Mouse (Mus musculus): Measurements from ENCODE around the gene Tob1. TPM values are rescaled to one million over a fixed set of nuclear protein-coding genes. Genes with fewer than 3 reads are reported as not detected.

Tob1 gene
- polyA plus RNA-seq, 1 experiment from 2014 or later: 30.0 TPM

DNA sequence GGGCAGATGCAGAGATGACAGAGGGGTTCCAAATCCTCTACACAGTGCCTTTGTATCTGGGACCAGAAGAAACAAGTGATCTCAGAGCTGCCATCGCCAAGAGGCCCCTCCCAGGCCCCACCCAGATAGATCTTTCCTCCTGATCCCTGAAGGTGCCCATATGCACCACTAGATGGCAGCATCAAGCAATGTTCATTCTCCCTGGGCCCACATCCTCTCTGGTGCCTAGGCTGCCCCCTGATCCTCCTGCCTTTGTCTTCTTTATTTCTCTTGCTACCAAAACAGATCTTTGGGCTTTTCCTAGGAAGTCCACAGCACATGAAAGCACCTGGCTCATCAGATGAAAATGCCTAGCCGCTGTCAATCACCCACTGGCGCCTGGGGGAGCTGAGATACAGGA is 24.8 kb downstream of the Tob1 start:
- H3K4me1 ChIP-seq: peaks cover 15% of the 10 kb centered on the region
- peak; percentile 89 for ATAC-seq (ENCODE audit: low FRiP score, low read depth)
- H3K4me2 ChIP-seq (replicated peaks): peak overlapping the region; percentile 46
- WGBS: 26% methylated on average over 3 of the region's 3 CpGs
- H3K36me3 ChIP-seq: peaks cover 12% of the 10 kb centered on the region
- no peaks in the 10 kb centered on the region for H3K9me3 ChIP-seq
- H3K27ac ChIP-seq: peak overlapping the region; percentile 33; the same call in 1 of the 2 replicates
- H3K4me3 ChIP-seq: no peak overlapping the region
- H3K9ac ChIP-seq: no peak overlapping the region; the same call in 1 of the 2 replicates
- H3K27me3 ChIP-seq: no peaks in the 10 kb centered on the region

DNA sequence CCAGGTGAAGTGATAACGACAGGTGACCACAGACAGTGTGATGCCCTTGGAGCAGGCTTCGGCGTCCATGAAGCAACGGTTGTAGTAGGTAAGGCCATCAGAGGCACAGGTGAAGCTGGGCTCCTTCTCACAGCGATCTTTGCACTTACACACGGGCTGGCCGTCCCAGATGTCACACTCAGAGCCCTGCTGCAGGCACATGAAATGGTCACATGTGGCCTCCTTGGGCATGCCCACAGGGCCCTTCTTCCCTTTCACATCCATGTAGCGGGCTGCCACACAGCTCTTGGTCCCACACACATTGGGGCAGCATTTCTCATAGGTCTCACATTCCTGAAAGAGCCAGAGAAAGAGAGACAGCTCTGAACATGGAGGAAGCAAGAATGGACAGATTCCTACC is 27.5 kb downstream of the Tob1 start:
- Histone ChIP-seq H3K36me3 (peaks cover 12% of the 10 kb centered on the region), H3K4me3 (no peak overlapping the region), H3K4me2 (replicated peaks) (no peak overlapping the region), H3K9ac (no peak overlapping the region), H3K27me3 (no peaks in the 10 kb centered on the region), H3K9me3 (no peaks in the 10 kb centered on the region), H3K4me1 (peaks cover 41% of the 10 kb centered on the region), H3K27ac (no peak overlapping the region)
- WGBS: 88% methylated on average over 8 of the region's 8 CpGs
- ATAC-seq (ENCODE audit: low FRiP score, low read depth): no peak

DNA sequence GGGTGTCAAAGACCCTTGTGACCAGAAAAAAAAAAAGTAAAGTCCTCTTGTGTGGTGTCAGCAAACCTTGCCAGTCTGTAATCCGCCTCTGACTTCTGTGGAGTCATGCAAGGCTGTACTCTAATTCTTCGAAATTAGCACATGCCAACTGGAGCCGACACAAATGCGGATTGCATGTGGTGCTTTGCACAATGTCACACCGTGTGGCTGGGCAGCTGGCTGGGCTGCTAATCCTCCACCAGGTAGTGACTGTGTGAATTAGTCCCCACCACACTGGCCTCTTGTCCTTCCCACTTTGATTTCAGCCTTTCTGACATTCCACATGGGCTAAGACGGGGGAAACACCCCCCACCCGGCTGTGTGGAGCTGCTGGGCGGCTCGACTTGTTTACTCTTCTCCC is 28.5 kb downstream of the Tob1 start:
- Histone ChIP-seq H3K27me3 (no peaks in the 10 kb centered on the region), H3K9me3 (no peaks in the 10 kb centered on the region), H3K27ac (no peak overlapping the region), H3K36me3 (peaks cover 12% of the 10 kb centered on the region), H3K4me3 (no peak overlapping the region), H3K4me2 (replicated peaks) (peak overlapping the region; percentile 20; the same call in 1 of the 2 replicates), H3K9ac (no peak overlapping the region), H3K4me1 (peaks cover 50% of the 10 kb centered on the region)
- ATAC-seq (ENCODE audit: low FRiP score, low read depth): no peak
- WGBS: 21% methylated on average over 9 of the region's 9 CpGs

DNA sequence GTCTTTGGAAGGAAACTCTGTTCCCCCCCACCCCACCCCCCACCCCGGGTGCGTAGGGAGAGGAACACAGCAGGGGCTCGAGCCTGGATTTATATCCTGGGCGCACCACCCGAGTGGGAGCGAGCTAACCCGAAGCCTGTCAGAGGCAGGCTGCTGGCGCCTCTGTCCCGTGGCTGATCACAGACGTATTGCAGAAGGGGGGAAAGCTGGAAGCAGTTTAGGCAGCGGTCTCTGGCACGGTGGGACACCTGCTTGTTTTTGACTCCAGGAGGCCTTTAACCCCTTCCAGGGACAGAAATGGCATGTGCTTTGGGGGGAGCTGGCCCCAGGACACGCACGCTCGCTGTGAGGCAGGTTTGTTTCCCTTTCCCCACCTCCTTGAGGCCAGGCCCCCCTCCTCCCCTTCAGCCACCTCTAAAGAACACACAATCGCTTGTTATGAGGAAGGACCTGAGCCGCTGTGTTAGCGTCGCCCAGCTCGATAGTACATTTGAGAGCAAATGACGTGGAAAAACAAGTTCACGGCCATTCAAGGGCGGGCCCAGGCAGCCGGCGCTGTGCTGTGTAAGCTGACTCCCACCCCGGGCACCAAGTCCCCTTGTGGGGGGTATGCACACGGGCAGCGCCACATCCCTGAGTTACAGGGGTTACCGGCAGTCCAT is 31.6 kb downstream of the Tob1 start:
- H3K9ac ChIP-seq: peak overlapping the region; percentile 57
- peak overlapping the region; percentile 97 for H3K27ac ChIP-seq
- H3K4me2 ChIP-seq (replicated peaks): peak overlapping the region; percentile 69
- WGBS: 2% methylated on average over 29 of the region's 29 CpGs
- H3K27me3 ChIP-seq: no peaks in the 10 kb centered on the region
- H3K36me3 ChIP-seq: peaks cover 8% of the 10 kb centered on the region
- H3K4me1 ChIP-seq: peaks cover 79% of the 10 kb centered on the region
- peak; percentile 50 for ATAC-seq (ENCODE audit: low FRiP score, low read depth)
- H3K9me3 ChIP-seq: no peaks in the 10 kb centered on the region
- H3K4me3 ChIP-seq: peak overlapping the region; percentile 32

GRCm38 (mm10) chr11:94243422-94244180 is 32.3 kb downstream of the Tob1 start:
- ATAC-seq (ENCODE audit: low FRiP score, low read depth): peak; percentile 9; the same call in 1 of the 2 replicates
- Histone ChIP-seq H3K4me1 (peaks cover 82% of the 10 kb centered on the region), H3K36me3 (peaks cover under 1% of the 10 kb centered on the region; the same call in 1 of the 2 replicates), H3K27ac (peak overlapping the region; percentile 97), H3K9me3 (no peaks in the 10 kb centered on the region), H3K4me3 (peak overlapping the region; percentile 32), H3K4me2 (replicated peaks) (peak overlapping the region; percentile 69), H3K27me3 (no peaks in the 10 kb centered on the region), H3K9ac (peak overlapping the region; percentile 57; the same call in 1 of the 2 replicates)
- 22% methylated on average over 15 of the region's 15 CpGs for WGBS

DNA sequence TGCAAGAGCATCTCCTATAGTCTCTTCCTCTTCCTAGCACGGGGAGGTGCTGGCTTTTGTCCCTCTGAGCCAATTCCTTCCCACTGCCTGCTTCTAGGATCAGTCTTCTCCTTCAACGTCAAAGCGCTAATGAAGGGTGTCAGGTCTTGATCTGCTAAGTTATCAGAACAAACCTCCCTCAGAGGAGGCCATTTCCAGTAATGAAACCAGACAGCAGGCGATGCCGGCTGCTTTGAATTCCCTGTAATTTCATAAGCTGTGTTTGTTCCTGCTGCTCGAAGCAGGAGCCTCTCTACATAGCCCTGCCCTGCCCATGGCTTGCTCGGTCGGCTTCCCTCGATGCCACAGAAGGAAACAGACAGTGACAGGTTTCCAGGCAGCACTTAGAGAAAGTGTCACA is 33.1 kb downstream of the Tob1 start:
- no peak for ATAC-seq (ENCODE audit: low FRiP score, low read depth)
- H3K27ac ChIP-seq: peak overlapping the region; percentile 97; the same call in 1 of the 2 replicates
- peaks cover 80% of the 10 kb centered on the region for H3K4me1 ChIP-seq
- H3K27me3 ChIP-seq: no peaks in the 10 kb centered on the region
- H3K4me2 ChIP-seq (replicated peaks): peak overlapping the region; percentile 69
- no peaks in the 10 kb centered on the region for H3K36me3 ChIP-seq
- H3K4me3 ChIP-seq: no peak overlapping the region
- 43% methylated on average over 9 of the region's 9 CpGs for WGBS
- no peaks in the 10 kb centered on the region for H3K9me3 ChIP-seq
- H3K9ac ChIP-seq: no peak overlapping the region

DNA sequence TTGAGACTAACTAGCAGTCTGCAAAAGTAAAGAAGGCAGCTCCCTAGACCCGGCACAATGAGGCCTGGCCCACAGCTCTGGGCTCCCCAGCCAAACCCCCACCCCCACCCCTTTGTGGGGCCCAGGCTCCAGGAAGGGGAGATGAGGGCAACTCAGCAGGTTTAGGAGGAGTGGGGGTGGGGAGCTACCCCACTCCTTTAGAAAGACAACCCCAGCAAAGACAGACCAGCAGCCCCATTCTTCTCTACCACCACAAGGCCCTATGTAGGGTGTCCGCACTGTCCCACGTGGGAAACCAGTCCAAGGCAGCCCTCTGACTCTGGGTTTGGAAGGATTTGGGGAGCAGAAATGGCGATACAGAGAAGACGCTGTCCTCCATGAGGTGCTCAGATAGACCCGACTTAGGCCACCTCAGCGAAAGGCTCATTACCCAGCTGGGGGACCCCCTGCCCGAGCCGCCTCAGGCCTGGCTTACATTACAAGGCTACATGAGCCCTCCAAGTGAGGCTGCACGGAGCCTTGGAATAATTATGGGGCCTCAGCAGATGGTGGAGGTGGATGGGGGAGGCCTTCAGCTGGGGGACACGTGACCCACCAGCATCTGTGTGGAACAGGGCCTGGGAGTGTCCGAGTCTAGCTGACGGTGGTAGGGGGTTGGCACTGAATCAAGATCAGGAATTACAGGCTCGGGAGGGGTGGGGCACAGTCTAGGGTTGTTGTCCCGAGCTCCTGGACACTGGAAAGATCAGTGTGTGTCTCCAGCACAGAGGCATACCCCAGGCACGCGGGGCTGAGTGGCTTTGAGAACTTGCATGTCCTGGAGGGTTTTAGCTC is 34.9 kb downstream of the Tob1 start, which contains the start of gene Wfikkn2:
Gene Wfikkn2, minus strand, starts transcription at position 51 of the 834 bp plus-strand sequence.
- peak; percentile 93 for ATAC-seq (ENCODE audit: low FRiP score, low read depth)
- 16% methylated on average over 17 of the region's 17 CpGs for WGBS
- peak within 1 kb of the TSS; percentile 97 for H3K27ac ChIP-seq
- H3K4me2 ChIP-seq (replicated peaks): peak within 1 kb of the TSS; percentile 69
- no peaks in the 10 kb centered on the region for H3K36me3 ChIP-seq
- H3K27me3 ChIP-seq: no peaks in the 10 kb centered on the region
- peak within 1 kb of the TSS; percentile 16; the same call in 1 of the 2 replicates for H3K4me3 ChIP-seq
- H3K9ac ChIP-seq: peak within 1 kb of the TSS; percentile 45
- peaks cover 70% of the 10 kb centered on the region for H3K4me1 ChIP-seq
- H3K9me3 ChIP-seq: no peaks in the 10 kb centered on the region

GRCm38 (mm10) chr11:94246789-94247061 is 35.5 kb downstream of the Tob1 start:
- H3K4me2 ChIP-seq (replicated peaks): peak overlapping the region; percentile 69
- H3K4me3 ChIP-seq: peak overlapping the region; percentile 11; the same call in 1 of the 2 replicates
- peaks cover 64% of the 10 kb centered on the region for H3K4me1 ChIP-seq
- H3K36me3 ChIP-seq: no peaks in the 10 kb centered on the region
- no peaks in the 10 kb centered on the region for H3K9me3 ChIP-seq
- WGBS: 12% methylated on average over 8 of the region's 8 CpGs
- no peak; the same call in 1 of the 2 replicates for ATAC-seq (ENCODE audit: low FRiP score, low read depth)
- peak overlapping the region; percentile 97 for H3K27ac ChIP-seq
- peak overlapping the region; percentile 45 for H3K9ac ChIP-seq
- no peaks in the 10 kb centered on the region for H3K27me3 ChIP-seq

DNA sequence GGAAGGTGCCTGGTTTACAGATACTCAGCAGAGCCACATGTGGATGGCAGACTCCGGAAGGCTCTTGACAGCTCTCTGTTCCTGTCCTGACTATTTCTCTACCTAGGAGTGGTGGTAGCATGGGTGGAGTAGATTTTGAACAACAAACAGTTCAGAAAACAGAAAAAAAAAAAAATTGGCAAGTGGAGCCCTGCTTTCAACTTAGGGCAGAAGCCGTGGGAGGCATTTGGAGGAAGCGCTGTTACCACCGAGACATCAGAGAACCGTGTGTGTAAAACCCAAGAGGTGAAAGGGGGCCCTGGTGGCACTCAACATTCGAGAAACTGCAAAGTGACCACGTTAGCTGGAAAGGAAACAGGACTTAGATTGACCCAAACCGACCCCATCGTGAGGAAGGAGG is 41.9 kb downstream of the Tob1 start:
- Histone ChIP-seq H3K27me3 (no peaks in the 10 kb centered on the region), H3K9ac (no peak overlapping the region), H3K9me3 (no peaks in the 10 kb centered on the region), H3K36me3 (no peaks in the 10 kb centered on the region), H3K4me1 (peaks cover 11% of the 10 kb centered on the region), H3K4me2 (replicated peaks) (no peak overlapping the region), H3K27ac (no peak overlapping the region), H3K4me3 (no peak overlapping the region)
- ATAC-seq (ENCODE audit: low FRiP score, low read depth): no peak
- WGBS: 72% methylated on average over 9 of the region's 9 CpGs

- WGBS: 83% methylated on average over 10 of the region's 10 CpGs
- Histone ChIP-seq H3K9ac (no peak overlapping the region), H3K9me3 (0 out of 2 replicates have a peak, but pooled peaks cover 2% of the 10 kb centered on the region), H3K36me3 (no peaks in the 10 kb centered on the region), H3K4me2 (replicated peaks) (no peak overlapping the region), H3K27ac (no peak overlapping the region), H3K4me1 (peaks cover 10% of the 10 kb centered on the region), H3K4me3 (no peak overlapping the region), H3K27me3 (no peaks in the 10 kb centered on the region)
- ATAC-seq (ENCODE audit: low FRiP score, low read depth): no peak
These were observed 42.4 kb downstream of the Tob1 start for GRCm38 (mm10) chr11:94253691-94254090.

DNA sequence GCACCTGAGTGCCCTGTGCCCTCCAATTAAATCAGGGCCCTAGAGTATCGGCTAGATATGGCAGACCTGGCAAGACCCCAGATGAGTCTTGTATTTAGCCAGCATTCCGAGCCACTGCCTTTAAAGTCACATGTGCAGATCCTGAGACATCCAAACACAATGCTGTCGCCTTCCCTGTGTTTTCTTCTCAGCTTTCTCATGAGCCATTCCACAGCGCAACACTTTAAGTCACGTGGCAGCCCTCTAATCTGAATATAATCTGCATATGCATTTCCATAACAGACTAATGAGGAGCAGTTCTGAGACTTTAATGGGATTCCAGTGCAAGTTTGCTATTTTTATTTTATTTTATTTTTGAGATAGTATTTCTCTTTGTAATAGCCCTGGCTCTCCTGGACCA is 44.5 kb downstream of the Tob1 start:
- H3K9me3 ChIP-seq: 0 out of 2 replicates have a peak, but pooled peaks cover 4% of the 10 kb centered on the region
- no peaks in the 10 kb centered on the region for H3K27me3 ChIP-seq
- ATAC-seq (ENCODE audit: low FRiP score, low read depth): no peak
- no peak overlapping the region for H3K27ac ChIP-seq
- peaks cover 10% of the 10 kb centered on the region for H3K4me1 ChIP-seq
- no peak overlapping the region for H3K4me2 ChIP-seq (replicated peaks)
- no peaks in the 10 kb centered on the region for H3K36me3 ChIP-seq
- H3K4me3 ChIP-seq: no peak overlapping the region
- whole genome bisulfite sequencing: 76% methylated on average over 5 of the region's 5 CpGs
- H3K9ac ChIP-seq: no peak overlapping the region

- Histone ChIP-seq H3K4me3 (no peak overlapping the region), H3K4me1 (peaks cover 10% of the 10 kb centered on the region), H3K36me3 (no peaks in the 10 kb centered on the region), H3K9me3 (0 out of 2 replicates have a peak, but pooled peaks cover 4% of the 10 kb centered on the region), H3K27ac (no peak overlapping the region), H3K27me3 (no peaks in the 10 kb centered on the region), H3K9ac (no peak overlapping the region), H3K4me2 (replicated peaks) (no peak overlapping the region)
- WGBS: 66% methylated on average over 14 of the region's 14 CpGs
- ATAC-seq (ENCODE audit: low FRiP score, low read depth): no peak
These were observed 46.7 kb downstream of the Tob1 start for GRCm38 (mm10) chr11:94257987-94258386.
